Mouse (Mus musculus): ENCODE results near the gene Gm13278. TPM values are rescaled to one million over a fixed set of nuclear protein-coding genes. Genes with fewer than 3 reads are reported as not detected.
"Not testable (repeated sequence)": the region's sequence is repeated elsewhere in the genome, so short reads cannot be mapped to it uniquely, and the experiment has no call there.

Gene Gm13278
- polyA plus RNA-seq (2012), result not detected in 2 replicates

GRCm38 (mm10) chr4:88791250-88791649, at the start of gene Gm13278:
Gene Gm13278, plus strand, starts transcription at chr4:88791550.
- TF ChIP-seq GATA1 (IDR thresholded peaks at IDR 0.05; ENCODE audit: low read length), result not testable (repeated sequence)

GRCm38 (mm10) chr4:88742771-88743371, 48.5 kb upstream of the Gm13278 start:
- no peak for TF ChIP-seq GATA1 (IDR thresholded peaks at IDR 0.05; ENCODE audit: low read length)

GRCm38 (mm10) chr4:88744207-88744606, 47.1 kb upstream of the Gm13278 start:
- no peak for TF ChIP-seq GATA1 (IDR thresholded peaks at IDR 0.05; ENCODE audit: low read length)

DNA sequence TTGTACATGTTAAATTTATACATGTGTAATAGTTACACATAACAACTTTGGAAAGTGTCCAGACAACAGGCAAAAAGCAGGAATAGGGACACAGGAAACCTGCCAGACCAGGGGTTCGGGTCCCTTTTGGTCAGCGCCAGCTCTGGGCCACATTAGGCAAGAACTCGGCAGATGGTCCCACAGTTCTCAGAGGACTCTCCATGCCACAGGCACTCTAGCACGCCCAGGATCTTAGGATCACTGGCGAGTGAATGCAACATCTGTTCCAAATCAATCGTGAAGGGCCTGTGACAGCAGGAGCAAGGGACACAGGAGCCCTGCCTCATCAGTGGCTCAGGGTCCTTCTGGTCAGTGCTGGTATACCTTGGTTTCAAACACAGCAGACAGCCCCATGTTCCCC, 41.4 kb upstream of the Gm13278 start:
- TF ChIP-seq GATA1 (IDR thresholded peaks at IDR 0.05; ENCODE audit: low read length), result no peak

DNA sequence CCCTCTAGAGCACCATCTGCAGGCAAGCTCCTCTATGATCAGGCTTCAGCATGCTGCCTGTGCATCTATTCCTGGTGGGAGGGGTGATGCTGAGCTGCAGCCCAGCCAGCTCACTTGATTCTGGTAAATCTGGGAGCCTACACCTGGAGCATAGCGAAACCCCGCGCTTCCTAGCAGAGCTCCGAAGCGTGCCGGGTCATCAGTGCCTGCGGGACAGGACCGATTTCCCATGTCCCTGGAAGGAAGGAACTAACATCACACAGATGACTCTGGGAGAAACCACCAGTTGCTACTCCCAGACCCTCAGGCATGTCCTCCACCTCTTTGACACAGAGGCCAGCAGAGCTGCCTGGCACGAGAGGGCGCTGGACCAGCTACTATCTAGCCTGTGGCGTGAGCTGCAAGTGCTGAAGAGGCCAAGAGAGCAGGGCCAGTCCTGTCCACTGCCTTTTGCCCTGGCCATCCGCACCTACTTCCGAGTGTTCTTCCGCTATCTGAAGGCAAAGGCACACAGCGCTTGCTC, 36.5 kb upstream of the Gm13278 start, which contains the start of gene Gm13271:
Gene Gm13271 (plus strand): TSS at position 51 of the 523 bp plus-strand sequence.
- not testable (repeated sequence) for TF ChIP-seq GATA1 (IDR thresholded peaks at IDR 0.05; ENCODE audit: low read length)

GRCm38 (mm10) chr4:88759610-88760268, 31.6 kb upstream of the Gm13278 start, which contains the start of gene Gm13283:
Gene Gm13283, plus strand, starts transcription at chr4:88760119.
- not testable (repeated sequence) for TF ChIP-seq GATA1 (IDR thresholded peaks at IDR 0.05; ENCODE audit: low read length)

DNA sequence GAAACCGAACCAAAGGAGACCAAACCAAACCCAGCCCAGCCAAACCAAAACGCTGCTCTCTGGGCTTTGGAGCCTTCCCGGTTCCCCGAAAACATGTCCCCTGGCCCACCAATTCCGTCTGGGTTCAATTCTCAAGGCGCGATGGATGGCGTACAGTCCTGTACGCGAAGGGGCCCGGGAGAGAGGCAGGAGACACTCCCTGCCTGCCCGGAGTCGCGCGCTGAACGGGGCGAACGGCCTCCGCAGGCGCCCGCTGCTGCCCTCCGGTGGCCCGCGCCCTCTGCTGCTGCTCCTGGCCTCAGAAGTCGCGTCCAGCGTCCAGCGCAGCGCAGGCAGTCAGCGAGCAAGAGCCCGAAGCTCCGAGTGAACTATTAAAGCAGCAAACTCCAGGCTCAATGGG, 17.8 kb upstream of the Gm13278 start, which contains the start of gene Gm13290:
Gene Gm13290 (plus strand): TSS at position 301 of the 400 bp plus-strand sequence.
- TF ChIP-seq GATA1 (IDR thresholded peaks at IDR 0.05; ENCODE audit: low read length), result not testable (repeated sequence)

GRCm38 (mm10) chr4:88776622-88777021, 14.7 kb upstream of the Gm13278 start, which contains the start of gene Gm13289:
Gene Gm13289, plus strand, starts transcription at chr4:88776922.
- not testable (repeated sequence) for TF ChIP-seq GATA1 (IDR thresholded peaks at IDR 0.05; ENCODE audit: low read length)

DNA sequence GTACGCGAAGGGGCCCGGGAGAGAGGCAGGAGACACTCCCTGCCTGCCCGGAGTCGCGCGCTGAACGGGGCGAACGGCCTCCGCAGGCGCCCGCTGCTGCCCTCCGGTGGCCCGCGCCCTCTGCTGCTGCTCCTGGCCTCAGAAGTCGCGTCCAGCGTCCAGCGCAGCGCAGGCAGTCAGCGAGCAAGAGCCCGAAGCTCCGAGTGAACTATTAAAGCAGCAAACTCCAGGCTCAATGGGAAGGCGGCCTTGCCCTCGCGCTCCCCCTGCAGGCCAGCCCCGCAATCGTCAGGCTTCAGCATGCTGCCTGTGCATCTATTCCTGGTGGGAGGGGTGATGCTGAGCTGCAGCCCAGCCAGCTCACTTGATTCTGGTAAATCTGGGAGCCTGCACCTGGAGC, 11.8 kb upstream of the Gm13278 start, which contains the start of gene Gm13272:
Gene Gm13272 (plus strand): TSS at position 301 of the 400 bp plus-strand sequence.
- TF ChIP-seq GATA1 (IDR thresholded peaks at IDR 0.05; ENCODE audit: low read length), result not testable (repeated sequence)

GRCm38 (mm10) chr4:88781831-88782230, 9.5 kb upstream of the Gm13278 start, which contains the start of gene Ifnz:
Gene Ifnz, plus strand, starts transcription at chr4:88782131.
- TF ChIP-seq GATA1 (IDR thresholded peaks at IDR 0.05; ENCODE audit: low read length), result not testable (repeated sequence)

- TF ChIP-seq GATA1 (IDR thresholded peaks at IDR 0.05; ENCODE audit: low read length), result not testable (repeated sequence)
These were observed 5.9 kb upstream of the Gm13278 start, which contains the start of gene Gm13276 for GRCm38 (mm10) chr4:88785409-88785808. Gene Gm13276, plus strand, starts transcription at chr4:88785709.

- TF ChIP-seq GATA1 (IDR thresholded peaks at IDR 0.05; ENCODE audit: low read length), result not testable (repeated sequence)
These were observed 2.9 kb upstream of the Gm13278 start, which contains the start of gene Gm13277 for GRCm38 (mm10) chr4:88788402-88788801. Gene Gm13277, plus strand, starts transcription at chr4:88788632.

GRCm38 (mm10) chr4:88793936-88794675, 2.8 kb downstream of the Gm13278 start, which contains the start of gene Gm13275:
Gene Gm13275, plus strand, starts transcription at chr4:88794487.
- TF ChIP-seq GATA1 (IDR thresholded peaks at IDR 0.05; ENCODE audit: low read length), result not testable (repeated sequence)

DNA sequence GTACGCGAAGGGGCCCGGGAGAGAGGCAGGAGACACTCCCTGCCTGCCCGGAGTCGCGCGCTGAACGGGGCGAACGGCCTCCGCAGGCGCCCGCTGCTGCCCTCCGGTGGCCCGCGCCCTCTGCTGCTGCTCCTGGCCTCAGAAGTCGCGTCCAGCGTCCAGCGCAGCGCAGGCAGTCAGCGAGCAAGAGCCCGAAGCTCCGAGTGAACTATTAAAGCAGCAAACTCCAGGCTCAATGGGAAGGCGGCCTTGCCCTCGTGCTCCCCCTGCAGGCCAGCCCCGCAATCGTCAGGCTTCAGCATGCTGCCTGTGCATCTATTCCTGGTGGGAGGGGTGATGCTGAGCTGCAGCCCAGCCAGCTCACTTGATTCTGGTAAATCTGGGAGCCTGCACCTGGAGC, 5.7 kb downstream of the Gm13278 start, which contains the start of gene Gm13279:
Gene Gm13279 (plus strand): TSS at position 301 of the 400 bp plus-strand sequence.
- TF ChIP-seq GATA1 (IDR thresholded peaks at IDR 0.05; ENCODE audit: low read length), result not testable (repeated sequence)

GRCm38 (mm10) chr4:88799365-88799764, 8.0 kb downstream of the Gm13278 start, which contains the start of gene Gm13285:
Gene Gm13285, plus strand, starts transcription at chr4:88799665.
- not testable (repeated sequence) for TF ChIP-seq GATA1 (IDR thresholded peaks at IDR 0.05; ENCODE audit: low read length)

All from G1E-ER4 (cell line).